Mouse (Mus musculus) C2C12 (cell line): ENCODE data around the gene Ndufa3.

Source experiments
- CTCF ChIP-seq: IDR thresholded peaks from one replicate; pipeline ENCODE4 v1.5.1; 2011; ENCODE audit not compliant: control insufficient read depth, insufficient read depth, insufficient read length
- MAX ChIP-seq: IDR thresholded peaks from one replicate; pipeline ENCODE4 v1.6.1; 2011; ENCODE audit warnings: mild to moderate bottlenecking, control low read depth
- MYOD1 ChIP-seq: IDR thresholded peaks from one replicate; pipeline ENCODE4 v1.6.1; 2011; ENCODE audit warnings: low read depth; ENCODE audit not compliant: control insufficient read depth, insufficient read length

- TF ChIP-seq CTCF (peak; percentile 18), MAX (no peak), MYOD1 (no peak)
Measured at GRCm38 (mm10) chr7:3601119-3601518, 16.1 kb upstream of the Ndufa3 start.
